Mouse (Mus musculus) bone marrow macrophage, adult 2 months (primary cell): ENCODE data around the gene Cd7.

Source experiments
- CTCF ChIP-seq: IDR thresholded peaks from 2 replicates; pipeline ENCODE4 v1.5.1; 2012; ENCODE audit warnings: low read depth, mild to moderate bottlenecking, low read length, moderate library complexity
- POLR2A ChIP-seq: IDR thresholded peaks from 2 replicates; pipeline ENCODE4 v1.6.1; 2012; ENCODE audit warnings: mild to moderate bottlenecking, low read depth, low read length, borderline replicate concordance

DNA sequence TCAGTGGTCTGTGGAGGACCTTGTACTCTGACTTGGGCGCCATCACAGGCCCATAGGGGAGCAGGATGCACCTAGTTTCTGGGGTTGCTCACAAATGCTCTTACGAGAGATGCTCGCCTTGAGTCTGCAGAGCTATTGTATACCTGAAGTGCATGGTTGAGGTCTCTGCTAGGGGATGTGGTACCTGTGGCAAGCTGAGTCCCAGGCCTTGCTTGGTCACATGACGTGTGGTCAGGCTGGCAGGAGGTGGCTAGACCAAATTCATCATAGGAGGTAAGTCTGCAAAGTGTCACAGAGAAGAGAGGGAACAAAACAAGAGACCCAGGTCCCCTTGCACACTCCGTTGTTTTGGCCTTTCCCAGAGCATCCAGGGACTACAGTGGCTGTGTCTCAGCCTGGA, 19.7 kb downstream of the Cd7 start:
- no peak for TF ChIP-seq CTCF
- TF ChIP-seq POLR2A: no peak
